Mouse (Mus musculus) splenic B cell, adult 2 months (primary cell): ENCODE measurements around the gene Tbc1d22b.

ENCODE experiments used
- DNase-seq: peaks from one replicate; pipeline ENCODE4 v3.0.0-alpha.2; 2011; ENCODE audit warnings: low read depth, low spot score
- H3K27me3 ChIP-seq: 2 replicates; pipeline ENCODE4 v1.6.1; 2012; ENCODE audit warnings: mild to moderate bottlenecking, low read length, moderate library complexity, mixed read lengths; ENCODE audit not compliant: control insufficient read depth, poor library complexity, insufficient read depth, severe bottlenecking
- H3K36me3 ChIP-seq: 2 replicates; pipeline ENCODE4 v1.6.1; 2012; ENCODE audit warnings: mild to moderate bottlenecking, low read length, moderate library complexity, mixed read lengths; ENCODE audit not compliant: control insufficient read depth, poor library complexity, insufficient read depth, severe bottlenecking

Gene Tbc1d22b

DNA sequence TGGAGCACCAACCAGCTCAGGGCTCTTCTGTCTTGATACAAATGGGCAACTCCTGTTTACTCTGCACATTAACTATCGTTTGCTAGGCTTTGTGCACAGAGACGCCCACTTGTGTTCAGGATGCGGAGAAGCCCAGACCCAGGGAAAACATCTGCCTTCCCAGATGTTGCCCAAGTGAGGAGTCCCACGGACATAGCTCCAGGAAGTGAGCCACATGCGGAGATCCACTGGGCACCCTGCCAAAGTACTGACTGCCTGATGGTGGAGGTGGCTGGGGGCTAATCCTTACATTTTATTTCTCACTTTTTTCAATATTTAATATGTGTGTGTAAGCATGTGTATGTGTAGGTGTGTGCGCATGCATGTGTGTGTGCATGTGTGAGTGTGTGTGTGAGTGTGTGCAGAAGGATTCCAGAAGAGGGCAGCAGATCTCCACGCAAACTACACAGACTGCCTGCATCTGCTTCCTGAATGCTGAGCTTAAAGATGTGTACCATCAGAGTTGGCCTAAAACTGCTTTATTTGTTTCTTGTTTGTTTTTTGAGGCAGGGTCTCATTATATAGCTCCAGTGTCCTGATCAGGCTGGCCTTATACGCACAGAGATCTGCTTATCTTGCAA lies 20.9 kb upstream of the Tbc1d22b start:
- no peaks in the 10 kb centered on the region for H3K27me3 ChIP-seq
- peak; percentile 51 for DNase-seq
- no peaks in the 10 kb centered on the region for H3K36me3 ChIP-seq

DNA sequence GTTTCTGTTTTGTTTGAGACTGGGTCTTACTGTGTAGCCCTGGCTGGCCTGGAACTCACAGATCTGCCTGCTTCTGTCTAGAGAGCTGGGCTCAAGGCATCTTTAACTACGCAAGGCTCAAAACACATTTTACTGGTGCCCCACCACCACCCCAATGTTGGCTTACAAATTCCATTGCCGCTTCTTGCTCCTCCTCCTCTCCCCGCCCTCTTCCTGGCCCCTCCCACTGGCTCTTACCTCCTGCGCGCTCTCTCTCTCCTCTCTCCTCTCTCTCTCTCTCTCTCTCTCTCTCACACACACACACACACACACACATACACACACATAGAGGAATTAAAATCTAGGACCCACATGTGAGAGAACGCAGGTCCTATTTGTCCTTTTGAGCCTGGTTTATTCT lies 19.1 kb upstream of the Tbc1d22b start:
- DNase-seq = no peak
- Histone ChIP-seq H3K27me3 (no peaks in the 10 kb centered on the region), H3K36me3 (no peaks in the 10 kb centered on the region)

DNA sequence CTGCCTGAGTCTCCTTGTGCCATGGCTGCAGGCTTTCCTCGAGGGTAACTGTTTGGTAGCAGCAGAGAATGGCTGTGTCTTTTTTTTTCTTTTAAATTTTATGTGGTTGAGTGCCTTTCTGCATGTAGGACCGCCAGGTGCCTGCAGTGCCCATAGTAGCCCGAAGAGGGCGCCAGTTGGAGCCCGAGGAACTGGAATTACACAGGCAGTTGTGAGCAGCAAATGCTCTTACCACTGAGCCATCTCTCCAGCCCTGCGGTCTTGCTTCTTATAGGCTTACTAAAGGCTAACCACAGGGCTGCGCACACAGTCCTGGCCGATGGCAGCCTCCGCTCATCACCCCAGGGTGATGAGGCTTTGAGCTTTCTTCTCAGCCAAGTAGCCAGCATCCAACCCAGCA lies 18.3 kb upstream of the Tbc1d22b start:
- Histone ChIP-seq H3K27me3 (no peaks in the 10 kb centered on the region), H3K36me3 (no peaks in the 10 kb centered on the region)
- DNase-seq = peak; percentile 55

DNA sequence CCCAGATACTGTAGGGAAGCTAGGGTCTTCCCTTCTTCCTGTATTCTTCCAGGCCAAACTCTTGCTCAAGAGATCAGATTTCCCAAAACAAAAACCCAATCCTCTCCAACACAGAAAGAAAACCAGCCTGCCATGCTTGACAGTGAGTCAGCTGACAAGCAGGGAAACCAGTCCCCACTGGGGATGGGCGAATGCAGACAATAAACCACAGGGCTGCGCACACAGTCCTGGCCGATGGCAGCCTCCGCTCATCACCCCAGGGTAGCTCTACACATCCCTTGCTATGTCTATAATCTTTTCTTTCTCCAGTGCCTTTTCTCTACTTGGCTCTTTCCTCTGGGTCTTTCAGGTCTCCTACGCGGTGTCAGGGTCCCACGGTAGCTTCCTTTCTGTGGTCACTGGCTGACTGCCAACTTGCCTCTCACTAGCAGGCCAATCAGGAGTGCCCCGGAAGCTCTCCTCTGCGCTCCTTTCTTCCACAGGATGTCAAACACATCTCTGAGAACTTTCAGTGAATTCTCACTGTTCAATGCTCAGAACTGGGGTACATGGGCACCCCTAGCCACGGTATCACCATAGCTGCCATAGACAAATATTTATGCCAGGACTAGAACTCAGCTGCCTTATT lies 17.7 kb upstream of the Tbc1d22b start:
- peak; percentile 69 for DNase-seq
- Histone ChIP-seq H3K27me3 (no peaks in the 10 kb centered on the region), H3K36me3 (no peaks in the 10 kb centered on the region)

DNA sequence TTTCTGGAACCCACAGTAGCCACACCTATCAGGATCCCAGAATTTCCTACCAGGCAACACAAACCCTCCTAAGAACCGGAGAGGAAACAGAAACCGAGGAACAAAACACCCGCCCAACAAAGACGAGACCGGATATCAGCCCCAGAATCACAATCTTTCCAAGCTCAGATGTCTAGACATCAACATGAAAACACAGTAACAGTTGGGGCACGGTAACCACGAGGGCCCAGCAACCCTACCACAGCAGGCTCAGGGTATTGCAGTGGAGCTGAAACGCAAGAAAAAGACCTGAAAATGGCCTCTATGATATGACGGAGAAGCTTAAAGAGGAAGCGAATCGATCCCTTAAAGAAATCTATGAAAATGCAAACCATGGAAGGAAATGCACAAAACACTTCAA lies 15.7 kb upstream of the Tbc1d22b start:
- no peaks in the 10 kb centered on the region for H3K36me3 ChIP-seq
- DNase-seq = no peak

DNA sequence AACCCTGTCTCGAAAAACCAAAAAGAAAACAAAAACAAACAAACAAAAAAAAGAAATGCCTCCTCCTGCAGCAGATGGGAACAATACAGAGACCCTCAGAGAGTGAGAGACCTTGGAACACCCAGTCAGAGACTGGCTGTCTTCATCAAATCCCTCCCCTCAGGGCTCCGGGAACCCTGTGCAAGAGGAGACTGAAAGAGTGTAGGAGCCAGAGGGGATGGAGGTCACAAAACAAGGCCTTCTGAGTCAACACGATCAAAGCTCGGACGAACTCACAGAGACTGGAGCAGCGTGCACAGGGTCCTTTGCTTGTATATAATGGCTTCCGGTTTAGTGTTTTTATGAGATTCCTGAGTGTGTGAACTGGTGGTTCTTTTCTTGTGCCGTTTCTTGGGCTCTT lies 9.2 kb upstream of the Tbc1d22b start:
- DNase-seq = no peak
- Histone ChIP-seq H3K36me3 (no peaks in the 10 kb centered on the region), H3K27me3 (no peaks in the 10 kb centered on the region)

More for the DNA sequence above, 15.7 kb upstream of the Tbc1d22b start:
- no peaks in the 10 kb centered on the region for H3K27me3 ChIP-seq

DNA sequence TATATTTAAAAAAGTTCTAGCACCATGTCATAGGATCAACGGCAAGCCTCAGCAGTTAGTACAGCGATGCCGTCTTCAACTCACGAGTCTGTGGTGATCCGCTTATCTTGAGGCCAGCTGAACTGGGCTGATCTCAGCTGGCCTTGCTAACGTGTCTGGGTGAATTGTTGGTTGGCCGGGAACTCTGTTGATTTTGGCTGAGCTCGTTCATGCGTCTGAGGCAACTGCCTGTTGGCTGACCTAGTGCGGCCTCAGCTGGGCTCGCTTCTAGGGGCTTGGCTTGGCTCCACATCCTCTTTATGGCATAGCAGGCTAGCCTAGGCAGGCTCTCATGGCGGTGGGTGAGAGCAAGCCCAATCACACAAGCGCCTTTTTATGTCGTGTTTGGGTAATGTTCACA lies 8.2 kb upstream of the Tbc1d22b start:
- Histone ChIP-seq H3K36me3 (no peaks in the 10 kb centered on the region), H3K27me3 (no peaks in the 10 kb centered on the region)
- no peak for DNase-seq

DNA sequence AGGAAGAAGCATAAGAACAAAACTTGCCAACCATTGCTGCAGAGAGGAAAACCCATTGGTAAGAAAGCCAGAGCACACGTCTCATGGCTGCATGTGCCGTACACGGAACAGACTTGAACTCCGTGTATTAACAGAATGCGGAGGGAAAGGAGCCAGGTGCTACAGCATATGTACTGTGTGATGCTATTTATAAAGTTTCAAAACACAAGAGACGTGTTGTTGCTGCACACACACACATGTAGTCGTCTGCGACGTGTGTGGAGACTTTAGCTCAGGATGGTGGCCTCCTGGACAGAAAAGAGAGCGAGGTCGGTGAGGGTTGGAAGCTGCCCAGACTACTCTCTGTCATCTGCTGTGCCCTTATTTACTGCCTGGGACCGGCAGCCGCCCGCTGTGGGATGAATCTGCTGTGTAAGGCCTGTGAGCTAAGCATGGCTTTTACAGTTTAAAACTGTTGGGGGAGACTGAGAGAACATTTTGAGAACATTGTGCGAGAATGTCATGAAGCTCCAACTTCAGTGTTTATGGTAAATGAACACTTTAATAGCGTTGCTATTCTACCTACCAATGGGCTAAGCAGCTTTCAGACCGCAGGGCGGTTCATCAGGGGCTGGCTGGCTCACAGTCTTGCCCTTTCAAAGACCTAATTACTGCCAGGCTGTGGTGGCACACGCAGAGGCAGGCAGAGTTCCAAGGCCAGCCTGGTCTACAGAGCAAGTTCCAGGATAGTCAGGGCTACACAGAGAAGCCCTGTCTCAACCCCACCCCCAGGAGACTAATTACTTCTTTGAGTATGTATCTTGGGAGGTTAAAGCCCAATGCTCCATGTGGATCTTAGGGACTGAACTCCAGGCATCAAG lies 6.5 kb upstream of the Tbc1d22b start:
- Histone ChIP-seq H3K36me3 (no peaks in the 10 kb centered on the region), H3K27me3 (no peaks in the 10 kb centered on the region)
- DNase-seq = no peak

DNA sequence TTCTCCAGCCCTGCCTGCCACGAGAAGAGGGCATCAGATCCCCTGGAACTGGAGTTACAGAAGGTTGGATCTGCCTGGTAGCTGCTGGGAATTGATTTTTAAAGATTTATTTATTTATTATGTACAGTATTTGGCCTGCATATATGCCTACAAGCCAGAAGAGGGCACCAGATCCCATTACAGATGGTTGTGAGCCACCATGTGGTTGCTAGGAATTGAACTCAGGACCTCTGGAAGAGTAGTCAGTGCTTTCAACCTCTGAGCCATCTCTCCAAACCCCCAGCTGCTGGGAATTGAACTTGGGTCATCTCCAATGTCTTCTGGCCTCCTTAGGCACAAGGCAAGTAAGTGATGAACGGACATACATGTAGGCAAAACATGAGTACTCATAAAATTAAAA lies 5.5 kb upstream of the Tbc1d22b start:
- no peak for DNase-seq

DNA sequence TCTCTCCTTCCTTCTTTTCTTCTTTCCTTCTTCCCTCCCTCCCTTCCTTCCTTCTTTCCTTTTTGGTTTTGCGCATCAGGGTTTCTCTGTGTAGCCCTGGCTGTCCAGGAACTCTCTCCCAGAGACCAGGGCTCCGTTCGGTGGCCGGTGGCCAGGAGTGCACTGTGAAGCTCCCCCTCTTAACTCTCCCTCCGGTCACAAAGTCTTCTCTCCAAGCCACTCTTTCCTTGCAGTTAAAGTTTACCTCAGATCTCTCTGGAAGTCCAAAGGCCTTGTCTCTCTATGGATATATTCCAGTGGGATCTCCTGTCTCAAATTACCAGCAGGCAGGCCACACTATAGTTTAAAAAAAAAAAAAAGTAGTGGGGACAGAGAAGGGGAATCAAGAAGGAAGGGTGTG lies 4.3 kb upstream of the Tbc1d22b start:
- Histone ChIP-seq H3K27me3 (no peaks in the 10 kb centered on the region), H3K36me3 (no peaks in the 10 kb centered on the region)
- no peak for DNase-seq

More for the DNA sequence above, 5.5 kb upstream of the Tbc1d22b start:
- Histone ChIP-seq H3K36me3 (no peaks in the 10 kb centered on the region), H3K27me3 (no peaks in the 10 kb centered on the region)

DNA sequence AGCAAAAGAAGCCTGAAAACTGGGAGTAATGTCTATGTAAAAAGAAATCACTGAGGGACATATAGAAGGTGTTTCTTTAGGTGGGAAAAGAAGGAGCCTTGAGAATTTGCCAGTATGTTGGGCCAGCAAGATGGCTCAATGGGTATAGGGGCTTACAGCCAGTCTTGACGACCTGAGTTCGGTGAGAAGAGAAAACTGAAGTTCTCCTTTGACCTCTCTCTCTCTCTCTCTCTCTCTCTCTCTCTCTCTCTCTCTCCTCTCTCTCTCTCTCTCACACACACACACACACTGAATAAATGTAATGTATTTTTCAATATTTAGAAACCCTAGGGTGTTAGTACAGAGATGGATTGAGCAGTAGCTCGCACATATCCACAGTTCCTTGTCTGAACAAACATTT lies 1.1 kb upstream of the Tbc1d22b start:
- H3K36me3 ChIP-seq = no peaks in the 10 kb centered on the region
- no peak for DNase-seq
- no peaks in the 10 kb centered on the region for H3K27me3 ChIP-seq

DNA sequence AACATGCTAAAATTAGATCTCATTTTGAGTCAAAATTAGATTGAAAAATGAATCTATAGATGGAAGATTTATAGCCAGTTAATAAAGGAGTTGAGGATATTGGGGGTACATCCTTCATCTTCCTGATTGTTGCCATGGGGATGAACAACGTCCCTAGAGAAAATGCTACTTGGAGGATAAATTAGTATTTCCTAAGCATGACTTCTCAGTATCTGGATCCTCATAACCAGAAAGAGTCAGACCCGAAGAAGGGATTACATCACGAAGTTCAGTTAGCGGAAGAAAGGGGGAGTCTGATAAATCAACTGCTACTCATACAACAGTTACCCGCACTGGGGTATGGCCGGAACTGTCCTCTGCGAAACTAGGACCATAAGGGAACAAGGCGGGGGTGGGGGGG lies 591 bp upstream of the Tbc1d22b start:
- peak; percentile 44 for DNase-seq
- Histone ChIP-seq H3K27me3 (no peaks in the 10 kb centered on the region), H3K36me3 (no peaks in the 10 kb centered on the region)

DNA sequence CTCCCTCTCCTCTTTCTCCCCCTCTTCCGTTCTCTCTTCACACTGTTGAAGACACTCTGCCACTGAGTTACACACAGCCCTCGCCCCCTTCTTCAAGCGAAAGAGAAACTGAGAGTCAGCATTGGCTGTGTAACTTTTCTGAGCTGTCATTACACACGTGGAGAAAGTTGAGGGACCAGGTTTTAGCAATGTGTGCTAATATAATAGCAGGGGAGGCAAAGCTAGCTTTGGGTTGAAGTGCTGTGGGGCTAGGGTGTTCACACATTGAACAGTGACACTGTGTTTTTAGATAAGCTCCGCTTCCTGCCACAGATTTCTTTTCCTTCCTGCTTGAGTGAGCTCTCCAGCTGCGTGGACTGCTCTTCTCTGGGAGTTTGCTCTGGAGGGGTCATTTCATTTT lies 1.4 kb downstream of the Tbc1d22b start:
- Histone ChIP-seq H3K36me3 (no peaks in the 10 kb centered on the region), H3K27me3 (no peaks in the 10 kb centered on the region)
- DNase-seq = peak; percentile 21

DNA sequence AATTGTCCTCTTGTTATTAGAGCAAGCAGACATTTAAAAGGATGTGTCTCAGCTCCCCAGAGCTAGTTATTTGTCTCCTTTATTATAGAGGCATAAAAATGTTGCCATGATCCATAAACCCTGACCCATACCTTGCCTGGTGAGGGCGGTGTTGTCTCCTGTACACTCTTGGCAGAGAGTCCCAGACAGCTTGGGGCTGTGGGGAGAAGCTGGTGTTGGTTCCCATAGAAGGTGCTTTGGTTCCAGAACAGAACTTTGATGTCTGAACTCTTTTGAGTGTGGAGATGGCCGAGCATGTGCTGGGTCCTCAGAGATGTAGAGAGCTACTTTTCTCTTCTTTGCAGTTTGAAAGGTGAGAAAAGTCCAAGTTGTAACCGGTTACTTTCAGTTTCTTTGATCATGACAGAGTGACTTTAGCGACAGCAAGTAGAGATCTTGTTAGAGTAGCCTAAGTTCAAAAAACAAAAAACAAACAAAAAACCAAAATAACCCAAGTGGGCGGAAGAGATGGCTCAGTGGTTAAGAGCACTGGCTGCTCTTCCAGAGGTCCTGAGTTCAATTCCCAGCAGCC lies 2.7 kb downstream of the Tbc1d22b start, which contains the start of gene Tmem217:
TSS of gene Tmem217 (minus strand) at position 224 of the 571 bp plus-strand sequence.
- no peak for DNase-seq

DNA sequence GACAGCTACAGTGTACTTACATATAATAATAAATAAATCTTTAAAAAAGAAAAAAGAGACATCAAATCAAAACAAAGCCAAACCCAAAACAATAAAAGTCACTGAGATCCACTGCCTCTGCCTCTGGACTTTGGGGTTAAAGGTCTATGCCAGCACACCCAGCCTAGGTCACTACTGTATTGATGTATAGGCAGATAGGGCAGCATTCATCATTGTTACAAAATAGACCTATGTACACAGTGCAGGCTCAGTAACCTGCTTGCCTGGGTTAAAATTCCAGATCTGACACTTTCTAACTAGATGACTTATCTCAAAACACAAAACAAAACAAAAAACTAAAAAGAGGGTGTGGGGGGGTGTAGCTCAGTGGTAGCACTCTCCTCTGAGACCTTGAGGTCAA lies 4.6 kb downstream of the Tbc1d22b start:
- no peak for DNase-seq
- H3K27me3 ChIP-seq = no peaks in the 10 kb centered on the region
- no peaks in the 10 kb centered on the region for H3K36me3 ChIP-seq

More for the DNA sequence above, 2.7 kb downstream of the Tbc1d22b start, which contains the start of gene Tmem217:
- no peaks in the 10 kb centered on the region for H3K27me3 ChIP-seq
- no peaks in the 10 kb centered on the region for H3K36me3 ChIP-seq
